Mouse (Mus musculus): ENCODE measurements around the gene Mettl14. TPM values are rescaled to one million over a fixed set of nuclear protein-coding genes. Genes with fewer than 3 reads are reported as not detected.

The Mettl14 gene
- total RNA-seq, 2 experiments from 2014 or later: 12.9 to 13.3 TPM

GRCm38 (mm10) chr3:123322147-123322546 is 63.8 kb downstream of the Mettl14 start:
- no peak for DNase-seq (ENCODE audit: low spot score in 2 of 2)

- DNase-seq (ENCODE audit: low spot score in 2 of 2): no peak
Observed at GRCm38 (mm10) chr3:123321612-123322011, 64.3 kb downstream of the Mettl14 start.

GRCm38 (mm10) chr3:123320341-123320740 is 65.6 kb downstream of the Mettl14 start:
- no peak for DNase-seq (ENCODE audit: low spot score in 2 of 2)

Other genes starting within 250 kb of the Mettl14 start
- gene Synpo2, start 150.0 kb downstream of the Mettl14 start, total RNA-seq (2021): 100 to 1,000 TPM; 110 to 129 TPM
- 10 to 100 TPM; 61.3 to 69.4 TPM for gene Sec24d, start 118.7 kb downstream of the Mettl14 start, total RNA-seq (2021)
- gene Prss12, start 60.8 kb upstream of the Mettl14 start, total RNA-seq (2021): 1 to 10 TPM; 5.8 to 6.5 TPM